Mouse (Mus musculus): ENCODE measurements around the gene Cd300lg.

The Cd300lg gene

GRCm38 (mm10) chr11:102053183-102053582 lies 11.9 kb downstream of the Cd300lg start:
- DNase-seq = no peak

- DNase-seq = peak; percentile 76 to 88
These were observed 12.5 kb downstream of the Cd300lg start for GRCm38 (mm10) chr11:102053847-102054246.

- peak; percentile 88 to 90 for DNase-seq
These were observed 20.1 kb downstream of the Cd300lg start for GRCm38 (mm10) chr11:102061236-102061940.

- DNase-seq = no peak
These were observed 20.7 kb downstream of the Cd300lg start for GRCm38 (mm10) chr11:102061941-102062473.

GRCm38 (mm10) chr11:102063076-102063475 lies 21.8 kb downstream of the Cd300lg start:
- peak; percentile 48 to 52 for DNase-seq

- no peak for DNase-seq
These were observed 27.7 kb downstream of the Cd300lg start for GRCm38 (mm10) chr11:102068969-102069368.

GRCm38 (mm10) chr11:102069633-102070032 lies 28.3 kb downstream of the Cd300lg start:
- peak in 1 of 2 experiments; percentile 43 for DNase-seq

GRCm38 (mm10) chr11:102070426-102070825 lies 29.1 kb downstream of the Cd300lg start:
- DNase-seq = peak; percentile 45 to 53

GRCm38 (mm10) chr11:102072729-102073128 lies 31.4 kb downstream of the Cd300lg start:
- DNase-seq = no peak

- DNase-seq = no peak
These were observed 32.4 kb downstream of the Cd300lg start for GRCm38 (mm10) chr11:102073722-102074121.

GRCm38 (mm10) chr11:102082322-102082721 lies 41.0 kb downstream of the Cd300lg start:
- DNase-seq = peak; percentile 62 to 64

- DNase-seq = no peak
These were observed 41.9 kb downstream of the Cd300lg start for GRCm38 (mm10) chr11:102083193-102083592.

- DNase-seq = no peak
These were observed 42.9 kb downstream of the Cd300lg start for GRCm38 (mm10) chr11:102084159-102084558.

GRCm38 (mm10) chr11:102086331-102086730 lies 45.0 kb downstream of the Cd300lg start:
- peak in 1 of 2 experiments; percentile 63 for DNase-seq

- DNase-seq = peak; percentile 82 to 86
These were observed 45.9 kb downstream of the Cd300lg start for GRCm38 (mm10) chr11:102087081-102087751.

GRCm38 (mm10) chr11:102087931-102088898 lies 46.9 kb downstream of the Cd300lg start, which contains the start of gene Mpp2:
Gene Mpp2, minus strand, starts transcription at chr11:102088515.
- DNase-seq = peak; percentile 73 to 76

- peak; percentile 76 to 90 for DNase-seq
These were observed 47.9 kb downstream of the Cd300lg start for GRCm38 (mm10) chr11:102089088-102089808.

GRCm38 (mm10) chr11:102095676-102096075 lies 54.4 kb downstream of the Cd300lg start:
- no peak for DNase-seq

GRCm38 (mm10) chr11:102096446-102096845 lies 55.1 kb downstream of the Cd300lg start:
- DNase-seq = no peak

GRCm38 (mm10) chr11:102096887-102097391 lies 55.6 kb downstream of the Cd300lg start:
- DNase-seq = peak; percentile 73 to 84

- DNase-seq = no peak
These were observed 59.9 kb downstream of the Cd300lg start, which contains the start of gene Ppy for GRCm38 (mm10) chr11:102101219-102101618. Gene Ppy, minus strand, starts transcription at chr11:102101319.
